Mouse (Mus musculus) olfactory bulb, adult 2 months (tissue): Measurements from ENCODE around the gene Gm10203. TPM values are rescaled to one million over a fixed set of nuclear protein-coding genes. Genes with fewer than 3 reads are reported as not detected.
"Not testable (repeated sequence)": the region's sequence is repeated elsewhere in the genome, so short reads cannot be mapped to it uniquely, and the experiment has no call there.

Source experiments
- H3K27ac ChIP-seq: fragments of 200-500 bp; 2 replicates; pipeline ENCODE4 v1.5.1; 2012; ENCODE audit warnings: low read depth, low read length; ENCODE audit not compliant: insufficient read depth
- H3K4me1 ChIP-seq: fragments of 200-500 bp; 2 replicates; pipeline ENCODE4 v1.6.1; 2012; ENCODE audit warnings: low read length; ENCODE audit not compliant: control insufficient read depth, insufficient read depth
- H3K4me3 ChIP-seq: fragments of 200-500 bp; 2 replicates; pipeline ENCODE4 v1.5.1; 2012; ENCODE audit warnings: mild to moderate bottlenecking, low read depth, low read length, moderate library complexity; ENCODE audit not compliant: insufficient read depth
- CTCF ChIP-seq: fragments of 200-500 bp; IDR thresholded peaks from 2 replicates; pipeline ENCODE4 v1.5.1; 2012; ENCODE audit warnings: low read depth, mild to moderate bottlenecking, low read length, moderate library complexity; ENCODE audit not compliant: insufficient read depth
- POLR2A ChIP-seq: fragments of 200-500 bp; IDR thresholded peaks from 2 replicates; pipeline ENCODE4 v1.6.1; 2012; ENCODE audit warnings: mild to moderate bottlenecking, low read depth, low read length, moderate library complexity; ENCODE audit not compliant: insufficient read depth
- WGBS: fragments of 180-500 bp; shearing (Covaris S2); methylation state at CpG from one replicate; pipeline ENCODE4 v1.1.7; 2018; 5-methylcytosine and 5-hydroxymethylcytosine counted together
- polyA plus RNA-seq: library from polyadenylated mRNA; stranded (reverse); fragments of >200 nt; gene quantifications from 2 replicates; pipeline ENCODE4 v1.2.4, GENCODE M21; 2012; ENCODE audit warnings: low replicate concordance; ENCODE audit not compliant: missing spikeins, insufficient read depth, insufficient read length

Gene Gm10203
- polyA plus RNA-seq, 1 experiment: not detected

DNA sequence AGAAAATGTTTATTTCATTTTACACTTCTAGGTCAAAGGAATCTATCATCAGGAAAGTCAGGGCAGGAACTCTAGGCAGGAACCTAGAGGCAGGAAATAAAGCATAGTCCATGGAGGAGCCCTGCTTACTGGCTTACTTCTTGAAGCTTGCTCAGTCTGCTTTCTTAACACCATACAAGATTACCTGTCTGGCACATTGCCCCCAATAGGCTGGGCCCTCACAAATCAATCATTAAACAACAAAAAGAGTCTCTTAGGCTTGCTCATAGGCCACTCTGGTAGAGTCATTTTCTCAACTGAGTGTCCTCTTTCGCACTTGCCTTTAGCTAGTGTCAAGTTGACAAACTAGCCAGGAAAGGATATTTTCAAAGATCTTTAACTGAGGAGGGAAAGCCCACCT, 15.2 kb downstream of the Gm10203 start:
- TF ChIP-seq CTCF: no peak
- TF ChIP-seq POLR2A: no peak
- H3K4me3 ChIP-seq: no peak overlapping the region
- WGBS: 97% methylated on average over 1 of the region's 1 CpGs
- no peaks in the 10 kb centered on the region for H3K4me1 ChIP-seq
- no peak overlapping the region for H3K27ac ChIP-seq

DNA sequence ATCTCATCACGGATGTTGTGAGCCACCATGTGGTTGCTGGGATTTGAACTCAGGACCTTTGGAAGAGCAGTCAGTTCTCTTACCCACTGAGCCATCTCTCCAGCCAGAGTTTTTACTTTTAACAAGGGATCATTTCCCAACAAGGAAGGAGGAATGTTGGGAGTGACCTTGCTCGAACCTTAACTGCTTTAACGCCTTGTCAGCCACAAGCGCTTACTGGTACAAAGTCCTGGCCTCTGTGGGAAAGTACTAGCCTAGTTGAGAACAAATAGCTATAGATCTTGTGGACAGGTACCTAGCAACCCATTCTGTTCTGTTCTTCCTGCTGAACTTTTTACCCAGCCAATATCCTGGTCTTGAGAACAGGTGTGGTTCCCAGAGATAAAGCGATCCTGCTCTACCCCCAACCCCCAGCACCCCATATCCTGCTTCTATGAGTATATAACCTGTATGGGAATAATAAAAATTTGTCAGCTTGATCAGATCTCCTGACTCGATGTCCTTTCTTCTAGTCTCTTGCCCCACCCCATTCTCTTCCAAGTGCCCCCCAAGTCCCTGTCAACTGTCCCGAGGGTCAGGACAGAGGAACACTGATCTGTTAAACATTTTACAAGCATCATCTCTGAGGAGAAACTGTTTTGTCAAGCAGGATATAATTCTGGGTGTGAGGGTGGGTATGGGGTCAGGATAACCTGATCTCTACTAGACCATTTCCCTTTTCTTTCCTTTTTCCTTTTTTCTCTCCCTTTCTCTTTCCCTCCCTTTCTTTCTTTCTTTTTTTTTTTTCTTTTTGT, 18.7 kb downstream of the Gm10203 start:
- Histone ChIP-seq H3K4me1 (no peaks in the 10 kb centered on the region), H3K4me3 (no peak overlapping the region), H3K27ac (no peak overlapping the region)
- no peak for TF ChIP-seq POLR2A
- no peak for TF ChIP-seq CTCF
- 93% methylated on average over 7 of the region's 7 CpGs for WGBS

DNA sequence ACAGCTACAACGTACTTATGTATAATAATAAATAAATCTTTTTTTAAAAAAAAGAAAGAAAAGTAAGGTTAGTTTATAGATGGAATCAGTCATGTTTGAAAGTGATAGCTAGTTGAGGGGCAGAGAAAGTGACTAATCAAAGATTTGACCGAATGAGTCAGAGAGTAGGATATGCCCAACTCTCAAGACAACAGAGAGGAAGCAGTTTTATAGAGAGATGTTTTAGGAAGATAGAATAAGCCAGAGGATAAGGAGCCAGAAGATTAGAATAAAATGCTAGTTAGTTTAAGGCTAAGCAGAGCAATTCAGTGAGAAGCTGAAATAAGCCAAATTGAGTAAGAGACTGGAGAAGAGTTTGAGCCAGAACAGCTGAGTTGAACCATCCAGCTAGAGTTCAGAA, 22.1 kb downstream of the Gm10203 start:
- no peak overlapping the region for H3K4me3 ChIP-seq

DNA sequence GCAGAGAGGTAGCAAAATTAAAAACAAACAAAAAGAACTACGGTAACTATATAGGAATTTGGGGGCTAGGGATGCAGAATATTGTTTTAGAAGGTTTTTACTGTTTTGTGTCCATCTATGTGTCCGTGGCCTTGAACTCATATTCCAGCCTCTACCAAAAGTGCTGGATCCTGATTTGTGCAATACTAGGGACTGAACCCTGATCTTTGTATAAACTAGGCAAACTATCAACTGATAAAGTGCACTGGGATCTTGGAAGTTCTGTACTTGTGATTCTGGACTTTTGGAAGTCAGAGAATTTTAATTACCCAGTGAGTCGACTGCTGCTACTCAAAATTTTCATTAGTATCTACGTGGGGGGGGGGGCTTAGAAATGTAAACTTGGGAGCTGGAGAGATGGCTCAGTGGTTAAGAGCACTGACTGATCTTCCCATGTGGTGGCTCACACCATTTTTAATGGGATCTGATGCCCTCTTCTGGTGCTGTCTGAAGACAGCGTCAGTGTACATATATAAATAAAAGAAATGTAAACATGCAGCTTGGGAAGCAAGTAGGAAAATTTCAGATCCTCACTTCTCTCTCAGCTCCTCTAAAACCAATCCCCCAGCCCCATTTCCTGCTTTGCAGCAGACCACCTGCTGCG, 23.6 kb downstream of the Gm10203 start:
- 58% methylated on average over 6 of the region's 6 CpGs for WGBS

More for the DNA sequence above, 22.1 kb downstream of the Gm10203 start:
- TF ChIP-seq CTCF: no peak
- no peak for TF ChIP-seq POLR2A
- WGBS: 94% methylated on average over 2 of the region's 2 CpGs
- Histone ChIP-seq H3K27ac (no peak overlapping the region), H3K4me1 (no peaks in the 10 kb centered on the region)

GRCm38 (mm10) chr6:149154116-149155030, 24.4 kb downstream of the Gm10203 start:
- Histone ChIP-seq H3K4me1 (no peaks in the 10 kb centered on the region), H3K4me3 (no peak overlapping the region), H3K27ac (no peak overlapping the region)
- TF ChIP-seq CTCF (no peak), POLR2A (no peak)
- 36% methylated on average over 8 of the region's 8 CpGs for WGBS

More for the DNA sequence above, 23.6 kb downstream of the Gm10203 start:
- no peaks in the 10 kb centered on the region for H3K4me1 ChIP-seq
- no peak overlapping the region for H3K27ac ChIP-seq
- H3K4me3 ChIP-seq: no peak overlapping the region
- TF ChIP-seq POLR2A (no peak), CTCF (no peak)

DNA sequence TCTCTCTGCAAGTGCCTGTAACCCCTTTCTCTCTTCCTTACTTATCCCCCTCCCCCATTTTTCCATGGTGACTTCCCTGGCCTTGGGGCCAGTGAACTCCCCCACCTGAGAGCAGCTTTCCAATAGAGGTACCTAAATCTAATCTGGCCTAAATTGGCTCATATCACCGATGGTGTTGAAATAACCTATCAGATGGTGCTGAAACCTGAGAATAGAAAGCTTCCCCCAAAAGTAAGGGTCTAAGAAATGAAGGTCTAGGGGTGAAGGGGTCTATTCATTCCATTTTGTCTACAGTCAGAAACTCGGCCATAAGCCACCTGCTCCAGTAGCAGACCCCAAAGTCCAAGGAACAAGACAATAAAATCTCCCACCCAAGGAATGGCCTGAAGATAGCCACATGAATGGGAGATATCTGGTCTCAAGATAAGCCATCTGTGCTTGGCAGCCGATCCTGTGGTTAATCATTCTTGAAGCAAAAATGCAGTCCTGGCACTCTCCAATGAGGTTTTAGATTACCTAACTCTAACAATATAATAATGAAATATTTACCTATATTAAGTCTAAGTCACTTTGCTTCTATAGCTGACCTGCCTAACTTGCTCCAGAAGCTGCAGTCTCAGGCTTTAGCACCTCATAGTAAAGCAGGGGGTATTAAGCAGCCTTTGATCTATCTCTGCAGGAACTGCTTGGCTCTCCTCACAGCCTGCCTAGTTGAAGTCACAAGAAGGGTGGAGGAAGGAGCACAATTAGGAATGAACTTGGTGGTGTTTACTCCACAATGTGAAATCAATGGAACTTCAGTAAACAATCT, 25.3 kb downstream of the Gm10203 start:
- Histone ChIP-seq H3K4me1 (no peaks in the 10 kb centered on the region), H3K4me3 (no peak overlapping the region), H3K27ac (no peak overlapping the region)
- no peak for TF ChIP-seq POLR2A
- TF ChIP-seq CTCF: no peak
- 84% methylated on average over 3 of the region's 3 CpGs for WGBS

DNA sequence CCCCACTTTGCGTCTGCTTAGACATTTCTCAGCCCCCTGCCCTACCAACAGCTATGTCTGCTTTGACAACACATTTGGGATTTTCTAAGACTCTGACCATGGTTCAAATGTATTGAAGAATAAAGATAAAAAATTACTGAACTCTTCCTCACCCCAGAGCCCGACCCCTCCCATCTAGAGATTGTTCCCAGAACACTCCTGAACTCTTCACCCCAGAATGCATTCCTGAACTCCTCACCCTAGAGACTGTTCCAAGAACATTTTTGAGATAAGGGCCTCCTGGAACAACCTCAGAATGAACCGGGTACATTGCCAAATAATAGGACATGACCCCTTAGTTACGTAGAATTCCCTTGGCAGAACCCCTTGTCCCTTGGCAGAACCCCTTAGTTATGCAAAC, 37.1 kb downstream of the Gm10203 start:
- H3K27ac ChIP-seq, H3K4me1 ChIP-seq, H3K4me3 ChIP-seq: not testable (repeated sequence)
- WGBS: 87% methylated on average over 3 of the region's 4 CpGs

- TF ChIP-seq POLR2A: no peak
- TF ChIP-seq CTCF: no peak
- no peak overlapping the region for H3K4me3 ChIP-seq
- WGBS: 98% methylated on average over 1 of the region's 1 CpGs
- H3K4me1 ChIP-seq: no peaks in the 10 kb centered on the region
- no peak overlapping the region for H3K27ac ChIP-seq
Measured at GRCm38 (mm10) chr6:149167672-149168071, 37.7 kb downstream of the Gm10203 start.

DNA sequence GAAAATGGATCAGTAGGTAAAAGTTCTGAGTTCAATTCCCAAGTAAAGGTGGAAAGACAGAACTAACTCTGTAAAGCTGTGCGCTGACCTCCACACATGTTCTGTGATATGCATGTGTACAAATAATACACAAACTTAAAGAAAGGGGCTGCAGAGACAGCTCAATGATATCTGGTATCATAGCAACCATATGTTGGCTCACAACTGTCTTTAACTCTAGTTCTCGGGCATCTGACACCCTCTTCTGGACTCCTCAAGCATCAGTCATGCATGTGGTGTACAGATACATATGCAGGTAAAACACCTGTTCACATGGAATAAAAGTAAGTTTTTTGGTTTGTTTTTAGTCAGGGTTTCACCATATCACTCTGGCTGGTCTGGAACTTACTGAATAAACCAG, 38.5 kb downstream of the Gm10203 start:
- TF ChIP-seq POLR2A (no peak), CTCF (no peak)
- 96% methylated on average over 2 of the region's 2 CpGs for WGBS
- Histone ChIP-seq H3K4me3 (no peak overlapping the region), H3K4me1 (no peaks in the 10 kb centered on the region), H3K27ac (no peak overlapping the region)

- H3K4me3 ChIP-seq, H3K27ac ChIP-seq, H3K4me1 ChIP-seq: not testable (repeated sequence)
- 95% methylated on average over 4 of the region's 4 CpGs for WGBS
Measured at GRCm38 (mm10) chr6:149169965-149170364, 40.0 kb downstream of the Gm10203 start.
